Mouse (Mus musculus): ENCODE data around the gene Trappc13. TPM values are rescaled to one million over a fixed set of nuclear protein-coding genes. Genes with fewer than 3 reads are reported as not detected.

Gene Trappc13
- polyA plus RNA-seq, 1 experiment = 12.1 TPM

DNA sequence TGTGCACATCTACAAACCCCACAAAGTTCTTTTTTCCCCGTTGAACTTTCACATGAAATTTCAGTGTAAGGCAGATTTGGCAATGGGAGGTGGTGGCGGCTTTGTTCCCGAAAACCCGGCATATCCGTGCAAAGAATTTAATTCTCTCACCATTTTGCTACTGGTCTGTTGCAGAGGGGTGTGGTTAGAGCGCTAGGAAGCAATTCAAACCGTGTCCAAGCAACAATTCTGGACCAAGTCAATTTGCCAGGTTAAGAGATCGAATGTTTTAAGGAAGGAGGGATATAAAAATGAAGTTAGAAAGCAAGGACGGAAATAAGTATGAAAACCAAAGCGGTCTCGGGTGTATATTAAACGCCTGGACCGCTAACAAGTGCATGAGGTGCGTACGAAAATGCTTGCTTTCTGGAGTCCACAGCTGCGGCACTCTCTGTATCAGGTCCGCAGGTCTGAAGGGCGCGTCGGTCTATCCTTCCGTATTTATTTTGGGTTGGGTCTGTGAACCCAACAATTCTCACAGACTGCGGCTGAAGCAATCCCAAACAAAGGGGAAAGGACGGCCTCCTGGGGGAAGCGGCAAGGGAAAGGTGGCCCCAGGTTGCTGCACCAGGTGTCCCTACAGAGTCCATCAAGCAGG is 69.5 kb downstream of the Trappc13 start:
- no peaks in the 10 kb centered on the region for H3K36me3 ChIP-seq (ENCODE audit: control insufficient read depth, insufficient read depth, low read length)
- peaks cover 3% of the 10 kb centered on the region; the same call in 1 of the 2 replicates for H3K4me1 ChIP-seq (ENCODE audit: control insufficient read depth, insufficient read depth, low read length)
- DNase-seq = peak; percentile 15
- peak overlapping the region; percentile 79 for H3K4me3 ChIP-seq (ENCODE audit: insufficient read depth, low read depth, low read length)
- H3K27me3 ChIP-seq (replicated peaks; ENCODE audit: control insufficient read depth, insufficient read depth, low read length) = no peaks in the 10 kb centered on the region
- peak overlapping the region; percentile 39; the same call in 1 of the 2 replicates for H3K27ac ChIP-seq (ENCODE audit: insufficient read depth, low read depth, low read length)
- WGBS = under 1% methylated on average over 24 of the region's 24 CpGs
- no peak for TF ChIP-seq CTCF (conservative IDR thresholded peaks at IDR 0.05; ENCODE audit: insufficient read depth, insufficient read length, low read depth, low read length)
- no peak for TF ChIP-seq POLR2A (IDR thresholded peaks at IDR 0.05; ENCODE audit: low read depth, low read length)

DNA sequence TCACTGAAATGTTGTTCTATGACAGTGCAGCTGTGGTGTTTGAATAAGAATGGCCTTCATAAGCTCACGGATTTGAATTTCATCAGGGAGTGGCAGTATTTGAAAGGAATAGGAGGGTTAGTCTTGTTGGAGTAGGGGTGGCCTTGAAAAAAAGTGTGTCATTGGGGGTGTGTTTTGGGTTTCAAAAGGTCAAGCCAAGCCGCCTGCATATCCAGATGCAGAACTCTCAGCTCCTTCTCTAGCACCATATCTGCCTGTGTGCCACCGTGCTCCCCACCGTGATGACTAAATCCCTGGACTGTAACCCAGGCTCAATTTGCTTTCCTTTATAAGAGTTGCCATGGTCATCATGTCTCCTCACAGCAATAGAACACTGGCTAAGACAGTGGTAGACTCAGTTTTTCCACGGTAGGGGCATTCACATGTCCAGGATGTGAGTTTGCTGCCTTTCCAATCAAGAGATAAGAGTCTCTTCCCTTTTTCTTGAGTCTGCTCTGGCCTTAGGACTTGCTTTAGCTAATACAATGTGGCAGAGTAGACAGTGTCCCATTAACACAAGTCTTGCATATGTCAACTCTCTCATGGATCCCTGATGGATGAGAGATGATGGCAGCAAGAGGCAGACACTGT is 76.5 kb downstream of the Trappc13 start:
- 92% methylated on average over 5 of the region's 5 CpGs for WGBS
- no peak for TF ChIP-seq POLR2A (IDR thresholded peaks at IDR 0.05; ENCODE audit: low read depth, low read length)
- H3K4me1 ChIP-seq (ENCODE audit: control insufficient read depth, insufficient read depth, low read length) = no peaks in the 10 kb centered on the region
- H3K4me3 ChIP-seq (ENCODE audit: insufficient read depth, low read depth, low read length) = no peak overlapping the region
- H3K27ac ChIP-seq (ENCODE audit: insufficient read depth, low read depth, low read length) = no peak overlapping the region
- no peaks in the 10 kb centered on the region for H3K27me3 ChIP-seq (replicated peaks; ENCODE audit: control insufficient read depth, insufficient read depth, low read length)
- H3K36me3 ChIP-seq (ENCODE audit: control insufficient read depth, insufficient read depth, low read length) = no peaks in the 10 kb centered on the region
- no peak for DNase-seq

DNA sequence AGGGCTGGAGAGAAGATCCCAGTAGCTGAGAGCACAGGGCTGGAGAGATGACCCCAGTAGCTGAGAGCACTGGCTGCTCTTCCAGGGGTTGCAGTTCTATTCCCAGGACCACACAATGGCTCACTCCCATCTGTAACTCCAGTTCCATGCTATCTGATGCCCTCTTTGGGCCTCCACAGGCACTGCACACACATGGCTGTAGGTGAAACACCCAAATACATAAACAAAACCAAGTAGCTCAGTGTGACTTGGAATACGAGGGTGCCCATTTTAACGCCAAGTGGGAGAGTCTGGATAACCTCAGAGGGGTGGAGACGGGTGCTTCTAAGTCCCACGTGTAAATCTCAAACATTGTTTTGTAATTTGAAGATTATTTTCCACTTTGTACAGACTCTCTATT is 77.9 kb downstream of the Trappc13 start:
- TF ChIP-seq POLR2A (IDR thresholded peaks at IDR 0.05; ENCODE audit: low read depth, low read length) = no peak
- TF ChIP-seq CTCF (conservative IDR thresholded peaks at IDR 0.05; ENCODE audit: insufficient read depth, insufficient read length, low read depth, low read length) = 0 out of 2 replicates have a peak, but pooled peaks have one; percentile 4
- Histone ChIP-seq H3K4me1 (ENCODE audit: control insufficient read depth, insufficient read depth, low read length) (no peaks in the 10 kb centered on the region), H3K36me3 (ENCODE audit: control insufficient read depth, insufficient read depth, low read length) (no peaks in the 10 kb centered on the region), H3K4me3 (ENCODE audit: insufficient read depth, low read depth, low read length) (no peak overlapping the region), H3K27me3 (replicated peaks; ENCODE audit: control insufficient read depth, insufficient read depth, low read length) (no peaks in the 10 kb centered on the region), H3K27ac (ENCODE audit: insufficient read depth, low read depth, low read length) (no peak overlapping the region)
- DNase-seq = no peak
- 92% methylated on average over 4 of the region's 4 CpGs for WGBS

DNA sequence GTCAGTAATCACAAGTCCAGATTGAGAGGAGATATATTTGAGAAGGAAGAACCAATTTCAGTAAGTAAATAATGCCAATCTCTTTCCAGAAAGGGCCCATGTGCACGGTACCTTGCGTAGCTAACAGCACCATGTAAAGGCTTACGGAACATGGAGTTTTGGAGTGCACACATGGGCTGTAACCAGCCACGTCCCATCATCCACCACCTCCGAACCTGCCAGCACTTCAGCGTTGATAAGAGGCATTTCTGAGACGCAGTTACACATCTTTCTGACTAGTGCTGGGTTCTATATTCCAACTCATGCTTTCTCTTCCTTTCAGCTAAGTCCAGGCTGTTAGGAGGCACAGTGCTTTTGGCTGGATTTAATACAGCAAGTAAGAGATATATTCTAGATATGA is 81.1 kb downstream of the Trappc13 start:
- H3K36me3 ChIP-seq (ENCODE audit: control insufficient read depth, insufficient read depth, low read length) = no peaks in the 10 kb centered on the region
- no peak for TF ChIP-seq CTCF (conservative IDR thresholded peaks at IDR 0.05; ENCODE audit: insufficient read depth, insufficient read length, low read depth, low read length)
- no peak for TF ChIP-seq POLR2A (IDR thresholded peaks at IDR 0.05; ENCODE audit: low read depth, low read length)
- H3K27ac ChIP-seq (ENCODE audit: insufficient read depth, low read depth, low read length) = no peak overlapping the region
- H3K27me3 ChIP-seq (replicated peaks; ENCODE audit: control insufficient read depth, insufficient read depth, low read length) = no peaks in the 10 kb centered on the region
- WGBS = 95% methylated on average over 7 of the region's 7 CpGs
- H3K4me1 ChIP-seq (ENCODE audit: control insufficient read depth, insufficient read depth, low read length) = no peaks in the 10 kb centered on the region
- no peak overlapping the region for H3K4me3 ChIP-seq (ENCODE audit: insufficient read depth, low read depth, low read length)
- no peak for DNase-seq

DNA sequence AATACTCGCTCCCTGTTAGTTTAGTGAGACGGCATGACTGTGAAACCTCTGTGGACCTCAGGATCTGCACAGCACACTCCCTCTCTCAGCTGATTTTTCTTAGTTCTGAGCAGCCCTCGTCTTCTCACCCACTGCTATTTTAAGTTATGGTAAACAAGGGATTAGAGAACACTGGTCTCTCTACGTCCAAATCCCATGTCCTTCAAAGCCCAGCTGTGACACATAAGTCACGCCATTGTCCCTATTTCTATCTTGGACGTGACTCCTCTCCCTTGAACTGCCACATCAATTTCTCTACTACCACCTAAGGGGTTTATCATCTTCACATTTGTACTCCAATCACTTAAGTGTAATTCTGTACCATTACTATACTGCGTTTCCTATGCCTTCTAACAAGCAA is 82.3 kb downstream of the Trappc13 start:
- no peaks in the 10 kb centered on the region for H3K27me3 ChIP-seq (replicated peaks; ENCODE audit: control insufficient read depth, insufficient read depth, low read length)
- H3K4me3 ChIP-seq (ENCODE audit: insufficient read depth, low read depth, low read length) = no peak overlapping the region
- WGBS = 88% methylated on average over 7 of the region's 7 CpGs
- no peaks in the 10 kb centered on the region for H3K36me3 ChIP-seq (ENCODE audit: control insufficient read depth, insufficient read depth, low read length)
- TF ChIP-seq POLR2A (IDR thresholded peaks at IDR 0.05; ENCODE audit: low read depth, low read length) = no peak
- no peak for TF ChIP-seq CTCF (conservative IDR thresholded peaks at IDR 0.05; ENCODE audit: insufficient read depth, insufficient read length, low read depth, low read length)
- DNase-seq = no peak
- no peaks in the 10 kb centered on the region for H3K4me1 ChIP-seq (ENCODE audit: control insufficient read depth, insufficient read depth, low read length)
- no peak overlapping the region for H3K27ac ChIP-seq (ENCODE audit: insufficient read depth, low read depth, low read length)

DNA sequence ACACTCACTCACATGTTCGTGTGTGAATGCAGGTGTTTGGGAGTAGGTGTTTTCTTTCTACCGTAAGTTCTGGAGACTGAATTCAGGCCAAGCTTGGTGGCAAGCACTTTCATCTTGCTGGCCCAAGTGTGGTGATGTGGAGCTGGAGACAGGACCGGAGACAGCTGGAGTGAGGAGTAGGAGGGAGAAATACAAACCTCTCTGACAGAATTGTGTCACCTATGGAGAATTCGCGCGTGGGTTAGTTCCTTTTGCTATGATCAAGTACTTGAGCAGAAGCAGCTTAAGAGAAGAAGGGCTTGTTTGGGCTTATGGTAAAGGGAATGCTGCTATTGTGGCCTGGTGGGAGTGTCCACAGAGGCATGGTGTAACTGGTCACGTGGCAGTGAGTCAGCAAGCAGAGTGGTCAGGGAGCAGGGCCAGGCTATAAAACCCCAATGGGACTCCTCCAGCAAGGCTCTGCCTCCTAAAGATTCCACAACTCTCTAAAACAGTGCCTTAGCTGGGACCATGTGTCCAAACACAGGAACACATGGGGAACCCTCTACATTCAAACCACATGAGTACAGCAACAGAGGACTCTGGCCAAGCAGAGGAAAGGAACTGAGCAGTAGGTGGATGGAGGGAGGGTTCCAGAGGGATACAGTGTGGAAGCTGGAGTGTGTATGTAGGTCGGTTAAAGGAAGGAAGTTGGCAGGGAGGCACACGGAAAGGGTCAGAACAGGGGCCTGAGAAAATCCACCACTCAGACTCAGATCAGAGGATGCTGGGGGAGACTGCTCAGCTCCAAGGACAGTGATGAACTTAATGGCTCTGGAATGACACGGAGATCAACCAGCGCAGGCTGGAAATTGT is 83.5 kb downstream of the Trappc13 start:
- DNase-seq = no peak
- WGBS = 78% methylated on average over 11 of the region's 11 CpGs
- no peaks in the 10 kb centered on the region for H3K27me3 ChIP-seq (replicated peaks; ENCODE audit: control insufficient read depth, insufficient read depth, low read length)
- no peaks in the 10 kb centered on the region for H3K36me3 ChIP-seq (ENCODE audit: control insufficient read depth, insufficient read depth, low read length)
- no peak overlapping the region for H3K4me3 ChIP-seq (ENCODE audit: insufficient read depth, low read depth, low read length)
- no peaks in the 10 kb centered on the region for H3K4me1 ChIP-seq (ENCODE audit: control insufficient read depth, insufficient read depth, low read length)
- no peak overlapping the region for H3K27ac ChIP-seq (ENCODE audit: insufficient read depth, low read depth, low read length)
- TF ChIP-seq POLR2A (IDR thresholded peaks at IDR 0.05; ENCODE audit: low read depth, low read length) (no peak), CTCF (conservative IDR thresholded peaks at IDR 0.05; ENCODE audit: insufficient read depth, insufficient read length, low read depth, low read length) (no peak)

Other genes with a start within 250 kb of the Trappc13 start
- 10.7 and 11.3 TPM in 2 replicates for gene Nln, start 68.9 kb downstream of the Trappc13 start, polyA plus RNA-seq (2012; rRNA removed)
- 1.1 and 1.3 TPM in 2 replicates for gene Sgtb, start 68.7 kb downstream of the Trappc13 start, polyA plus RNA-seq (2012; rRNA removed)
- 2.8 and 4.0 TPM in 2 replicates for gene Trim23, start 328 bp upstream of the Trappc13 start, polyA plus RNA-seq (2012; rRNA removed)
- gene Cenpk, start 50.1 kb upstream of the Trappc13 start, polyA plus RNA-seq (2012; rRNA removed) = 0.16 and 0.17 TPM in 2 replicates
- 1.4 and 2.0 TPM in 2 replicates for gene Ppwd1, start 50.4 kb upstream of the Trappc13 start, polyA plus RNA-seq (2012; rRNA removed)
- gene Adamts6, start 109.4 kb upstream of the Trappc13 start, polyA plus RNA-seq (2012; rRNA removed) = 1.7 and 1.8 TPM in 2 replicates

Data from kidney, adult 2 months (tissue).